Mouse (Mus musculus) neural tube, embryonic 13.5 days (tissue): ENCODE measurements at regions not wholly inside any gene's neighbourhood (a gene's known extent, or its start where the extent isn't known, plus 50 kb on each side); places are given as distances from the start of the nearest gene placed in this dataset.

Source experiments
- ATAC-seq: fragments of 200-750 bp; cut with Nextera tagmentation; 2 replicates; pipeline ENCODE4 v1.8.0; 2017; ENCODE audit warnings: low read depth, mild to moderate bottlenecking, moderate TSS enrichment, moderate library complexity
- H3K27ac ChIP-seq: fragments of 300-500 bp; sonication (generic); replicated peaks from 2 replicates; pipeline ENCODE4 v1.5.1; 2015; ENCODE audit warnings: moderate library complexity, mild to moderate bottlenecking, inconsistent platforms
- H3K27me3 ChIP-seq: fragments of 300-500 bp; sonication (generic); 2 replicates; pipeline ENCODE4 v1.6.1; 2015; ENCODE audit warnings: mild to moderate bottlenecking, inconsistent platforms
- H3K36me3 ChIP-seq: fragments of 300-500 bp; sonication (generic); 2 replicates; pipeline ENCODE4 v1.6.1; 2015; ENCODE audit warnings: mild to moderate bottlenecking, inconsistent platforms
- H3K4me1 ChIP-seq: fragments of 300-500 bp; sonication (generic); replicated peaks from 2 replicates; pipeline ENCODE4 v1.6.1; 2015; ENCODE audit warnings: inconsistent platforms
- H3K4me2 ChIP-seq: fragments of 300-500 bp; sonication (generic); 2 replicates; pipeline ENCODE4 v1.6.1; 2015; ENCODE audit warnings: inconsistent platforms, mild to moderate bottlenecking, moderate library complexity
- H3K4me3 ChIP-seq: fragments of 300-500 bp; sonication (generic); 2 replicates; pipeline ENCODE4 v1.5.1; 2015; ENCODE audit warnings: mild to moderate bottlenecking, inconsistent platforms
- H3K9ac ChIP-seq: fragments of 300-500 bp; sonication (generic); 2 replicates; pipeline ENCODE4 v1.6.1; 2015; ENCODE audit warnings: moderate library complexity, mild to moderate bottlenecking, inconsistent platforms
- H3K9me3 ChIP-seq: fragments of 300-500 bp; sonication (generic); 2 replicates; pipeline ENCODE4 v1.6.1; 2016; ENCODE audit warnings: inconsistent platforms
- WGBS: fragments of 180-500 bp; shearing (Covaris S2); methylation state at CpG from one replicate; pipeline ENCODE4 v1.1.7; 2015; 5-methylcytosine and 5-hydroxymethylcytosine counted together

DNA sequence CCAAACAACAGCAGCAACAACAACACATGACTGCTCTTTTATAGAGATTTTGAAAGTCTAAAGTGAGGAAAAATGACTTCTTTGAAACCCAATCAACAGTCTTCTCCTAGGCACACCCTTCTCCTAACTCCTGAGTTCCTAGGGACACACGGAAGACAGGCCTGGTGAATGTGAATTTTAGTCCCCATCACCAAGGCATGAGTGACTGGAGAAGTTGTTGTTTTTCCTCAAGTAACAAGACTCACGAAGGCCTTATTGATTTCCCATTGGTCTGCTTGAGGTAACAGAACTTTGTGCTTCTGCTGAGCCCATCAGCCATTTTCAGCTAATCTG lies 209.2 kb upstream of the Pfn2 start:
- no peak for ATAC-seq
- Histone ChIP-seq H3K9me3 (no peaks in the 10 kb centered on the region), H3K4me1 (no peaks in the 10 kb centered on the region), H3K4me3 (no peak overlapping the region), H3K4me2 (no peak overlapping the region), H3K36me3 (no peaks in the 10 kb centered on the region), H3K27ac (no peak overlapping the region), H3K9ac (no peak overlapping the region), H3K27me3 (no peaks in the 10 kb centered on the region; the same call in 1 of the 2 replicates)
- 88% methylated on average over 2 of the region's 2 CpGs for WGBS

DNA sequence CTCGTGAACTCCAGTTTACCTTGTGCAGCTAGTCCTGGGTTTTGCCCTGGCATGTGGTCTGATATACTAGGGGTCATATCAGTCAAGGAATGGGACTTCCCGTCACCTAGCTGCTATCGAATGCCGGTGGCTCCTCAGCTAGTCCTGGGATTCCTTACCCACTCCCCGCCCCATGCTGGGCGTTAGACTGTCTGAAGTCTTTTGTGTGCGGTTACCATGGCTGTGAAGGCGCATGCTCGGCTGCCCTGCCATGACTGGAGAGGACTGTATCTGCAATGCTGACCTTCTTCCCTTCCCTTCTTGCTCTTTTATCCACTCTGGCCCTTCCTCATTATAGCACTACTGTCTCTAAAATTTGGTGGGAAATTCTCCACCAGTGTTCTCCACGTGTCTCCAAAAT lies 210.3 kb upstream of the Pfn2 start:
- H3K27ac ChIP-seq = no peak overlapping the region
- no peak overlapping the region for H3K4me3 ChIP-seq
- H3K36me3 ChIP-seq = no peaks in the 10 kb centered on the region
- H3K27me3 ChIP-seq = no peaks in the 10 kb centered on the region; the same call in 1 of the 2 replicates
- 27% methylated on average over 10 of the region's 10 CpGs for WGBS
- no peak for ATAC-seq
- no peak overlapping the region for H3K9ac ChIP-seq
- 0 out of 2 replicates have a peak overlapping the region, but pooled peaks have one; percentile 11 for H3K4me2 ChIP-seq
- no peaks in the 10 kb centered on the region for H3K4me1 ChIP-seq
- no peaks in the 10 kb centered on the region for H3K9me3 ChIP-seq

DNA sequence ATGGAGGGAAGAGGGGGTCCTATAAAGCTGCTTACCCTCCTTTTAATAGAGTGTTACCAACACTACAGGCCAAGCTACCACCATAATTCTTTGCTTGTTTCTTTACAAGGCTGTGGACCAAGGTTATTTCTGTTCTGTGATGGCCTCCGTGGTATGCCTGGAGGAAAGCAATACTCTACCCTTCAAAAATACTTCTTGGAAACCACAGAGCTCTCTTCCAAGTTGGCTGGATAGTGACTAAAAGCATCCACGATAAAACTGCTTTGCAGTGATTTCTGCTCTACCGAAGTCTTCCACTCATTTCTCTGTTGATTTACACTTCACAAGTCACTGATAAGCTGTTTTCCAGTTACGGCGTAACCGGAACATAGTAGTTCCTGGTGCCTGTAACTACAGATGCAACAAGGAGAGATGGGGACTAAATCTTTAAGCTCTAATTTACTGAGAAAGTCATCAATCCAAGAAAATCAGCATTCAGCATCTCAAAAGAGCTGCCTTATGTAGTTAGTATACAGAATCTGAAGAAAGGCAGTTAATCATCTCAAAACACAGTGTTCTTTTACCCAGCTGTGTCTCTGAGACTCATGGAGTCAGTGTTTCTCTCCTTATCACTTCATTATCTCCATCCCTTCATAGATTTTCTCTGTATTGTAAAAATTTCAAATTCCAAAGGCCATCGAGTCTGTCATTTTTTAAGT lies 216.1 kb upstream of the Pfn2 start:
- Histone ChIP-seq H3K4me1 (no peaks in the 10 kb centered on the region), H3K36me3 (no peaks in the 10 kb centered on the region), H3K9ac (no peak overlapping the region), H3K9me3 (no peaks in the 10 kb centered on the region), H3K4me3 (no peak overlapping the region), H3K27ac (no peak overlapping the region), H3K27me3 (no peaks in the 10 kb centered on the region; the same call in 1 of the 2 replicates), H3K4me2 (no peak overlapping the region)
- 90% methylated on average over 7 of the region's 7 CpGs for WGBS
- no peak for ATAC-seq

DNA sequence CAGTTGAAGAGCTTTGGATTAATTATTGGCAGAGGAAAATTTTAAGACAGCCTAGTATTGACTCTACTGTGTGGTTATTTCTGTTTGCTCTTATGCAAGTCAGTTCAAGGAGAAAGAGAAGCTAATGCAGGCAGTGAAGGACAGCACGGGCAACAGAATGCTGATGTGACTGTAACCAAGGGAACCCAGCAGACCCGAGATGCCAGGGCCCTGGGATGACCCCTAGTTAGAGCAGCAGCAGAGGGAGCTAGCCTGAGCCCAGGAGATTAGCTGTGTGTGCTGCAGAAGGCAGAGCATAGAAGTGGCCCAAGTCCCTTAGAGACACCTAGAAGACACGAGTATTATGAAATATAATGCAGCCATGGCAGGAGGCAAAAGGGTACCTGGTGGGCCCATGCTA lies 223.7 kb upstream of the Pfn2 start:
- WGBS = 28% methylated on average over 3 of the region's 3 CpGs
- Histone ChIP-seq H3K9me3 (no peaks in the 10 kb centered on the region), H3K4me3 (no peak overlapping the region), H3K4me2 (no peak overlapping the region), H3K36me3 (no peaks in the 10 kb centered on the region), H3K27me3 (no peaks in the 10 kb centered on the region), H3K9ac (no peak overlapping the region), H3K27ac (no peak overlapping the region), H3K4me1 (no peaks in the 10 kb centered on the region)
- no peak for ATAC-seq

DNA sequence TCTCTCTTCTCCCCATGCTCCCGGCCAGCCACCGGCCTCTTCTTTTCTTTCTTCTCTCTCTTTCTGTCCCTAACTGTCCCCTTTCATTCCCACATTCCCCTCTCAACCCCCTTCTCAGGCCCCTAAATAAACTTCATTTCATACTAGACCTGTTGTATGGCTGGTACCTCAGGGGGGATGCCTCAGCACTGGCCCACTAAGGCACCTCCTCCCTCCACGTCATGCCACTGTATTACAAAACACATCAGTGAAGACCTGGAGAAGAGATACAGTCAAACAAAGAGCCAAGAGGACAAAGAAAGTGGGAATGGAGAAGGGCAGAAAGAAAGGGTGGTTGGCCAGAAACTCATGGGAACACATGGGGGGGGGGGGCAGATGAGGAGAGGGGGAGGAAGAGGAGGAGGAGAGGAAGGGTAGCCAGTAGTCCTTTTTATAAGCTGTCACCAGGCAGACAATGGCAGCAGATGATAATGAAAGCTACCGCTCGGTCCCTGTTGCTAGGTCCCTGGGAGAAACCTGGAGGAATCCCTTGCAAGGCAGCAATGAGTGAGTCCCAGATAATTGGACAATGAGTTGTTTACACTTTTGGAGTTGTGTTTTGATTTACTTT lies 224.5 kb upstream of the Pfn2 start:
- no peaks in the 10 kb centered on the region for H3K9me3 ChIP-seq
- H3K27ac ChIP-seq = no peak overlapping the region
- no peaks in the 10 kb centered on the region for H3K27me3 ChIP-seq
- no peaks in the 10 kb centered on the region for H3K4me1 ChIP-seq
- H3K9ac ChIP-seq = no peak overlapping the region
- no peaks in the 10 kb centered on the region for H3K36me3 ChIP-seq
- WGBS = 31% methylated on average over 5 of the region's 5 CpGs
- no peak for ATAC-seq
- H3K4me2 ChIP-seq = no peak overlapping the region
- no peak overlapping the region for H3K4me3 ChIP-seq

DNA sequence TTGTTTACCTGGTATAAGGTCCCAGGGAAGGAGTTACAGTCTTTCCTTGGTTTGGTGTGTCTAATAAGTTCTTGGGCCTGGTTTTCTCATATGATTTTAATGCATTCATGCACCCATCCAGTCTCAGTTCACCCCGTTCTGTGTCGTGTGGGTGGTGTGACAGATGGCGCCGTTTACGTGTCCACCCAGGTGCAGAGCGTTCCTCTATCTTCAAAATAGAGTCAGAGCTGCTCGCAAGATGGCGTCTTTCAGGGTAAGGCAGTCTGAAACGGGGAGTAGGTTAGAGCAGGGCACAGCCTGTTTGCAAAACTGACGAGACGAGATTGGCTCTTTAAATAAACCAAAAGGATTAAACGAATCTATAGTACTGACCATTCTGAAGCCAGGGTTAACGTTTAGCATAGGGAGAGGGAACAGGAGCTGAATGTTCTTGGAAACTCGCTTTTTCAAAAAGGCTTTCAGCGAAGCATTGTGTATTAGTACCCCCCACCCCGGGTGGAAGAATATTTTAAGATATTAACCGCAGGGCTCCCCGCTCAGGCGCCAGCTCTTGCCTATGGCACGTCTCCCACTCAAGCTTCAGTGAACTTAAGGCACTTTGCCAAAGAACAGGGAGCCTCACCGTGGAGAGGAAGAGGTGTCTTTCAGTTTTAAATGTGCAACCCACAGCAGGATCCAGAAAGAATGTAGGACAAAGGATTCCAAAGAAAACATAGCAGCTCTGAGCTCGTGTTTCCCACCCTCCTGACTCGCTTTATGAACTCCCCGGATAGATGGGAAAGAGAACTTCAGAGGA lies 241.7 kb upstream of the Pfn2 start:
- ATAC-seq = no peak
- Histone ChIP-seq H3K27me3 (no peaks in the 10 kb centered on the region), H3K9ac (no peak overlapping the region), H3K36me3 (no peaks in the 10 kb centered on the region), H3K27ac (no peak overlapping the region), H3K9me3 (no peaks in the 10 kb centered on the region), H3K4me3 (no peak overlapping the region), H3K4me1 (no peaks in the 10 kb centered on the region; the same call in 1 of the 2 replicates), H3K4me2 (no peak overlapping the region)
- 80% methylated on average over 24 of the region's 24 CpGs for WGBS

DNA sequence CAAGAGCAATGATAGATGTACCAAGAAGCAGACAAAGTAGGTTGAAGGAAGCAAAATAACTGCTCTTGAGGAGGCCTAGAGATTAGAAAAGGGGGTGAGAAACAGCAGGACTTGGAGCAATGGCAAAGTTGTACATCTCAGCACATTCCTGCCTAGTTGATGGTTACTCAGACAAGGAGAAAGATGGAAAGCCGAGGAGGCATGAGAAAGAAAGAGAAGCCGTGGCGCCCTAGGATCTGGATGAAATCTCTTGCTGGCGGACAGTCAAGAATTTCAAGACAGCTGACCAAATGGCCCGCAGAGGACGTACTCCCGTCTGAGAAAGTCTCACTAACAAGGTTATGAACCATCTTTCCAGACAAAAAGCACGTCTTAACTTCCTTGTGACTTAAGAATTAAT lies 242.5 kb upstream of the Pfn2 start:
- H3K4me2 ChIP-seq = no peak overlapping the region
- no peak for ATAC-seq
- no peak overlapping the region for H3K9ac ChIP-seq
- H3K4me1 ChIP-seq = no peaks in the 10 kb centered on the region; the same call in 1 of the 2 replicates
- H3K36me3 ChIP-seq = no peaks in the 10 kb centered on the region
- H3K9me3 ChIP-seq = no peaks in the 10 kb centered on the region
- no peak overlapping the region for H3K27ac ChIP-seq
- H3K4me3 ChIP-seq = no peak overlapping the region
- WGBS = 89% methylated on average over 8 of the region's 8 CpGs
- H3K27me3 ChIP-seq = no peaks in the 10 kb centered on the region

DNA sequence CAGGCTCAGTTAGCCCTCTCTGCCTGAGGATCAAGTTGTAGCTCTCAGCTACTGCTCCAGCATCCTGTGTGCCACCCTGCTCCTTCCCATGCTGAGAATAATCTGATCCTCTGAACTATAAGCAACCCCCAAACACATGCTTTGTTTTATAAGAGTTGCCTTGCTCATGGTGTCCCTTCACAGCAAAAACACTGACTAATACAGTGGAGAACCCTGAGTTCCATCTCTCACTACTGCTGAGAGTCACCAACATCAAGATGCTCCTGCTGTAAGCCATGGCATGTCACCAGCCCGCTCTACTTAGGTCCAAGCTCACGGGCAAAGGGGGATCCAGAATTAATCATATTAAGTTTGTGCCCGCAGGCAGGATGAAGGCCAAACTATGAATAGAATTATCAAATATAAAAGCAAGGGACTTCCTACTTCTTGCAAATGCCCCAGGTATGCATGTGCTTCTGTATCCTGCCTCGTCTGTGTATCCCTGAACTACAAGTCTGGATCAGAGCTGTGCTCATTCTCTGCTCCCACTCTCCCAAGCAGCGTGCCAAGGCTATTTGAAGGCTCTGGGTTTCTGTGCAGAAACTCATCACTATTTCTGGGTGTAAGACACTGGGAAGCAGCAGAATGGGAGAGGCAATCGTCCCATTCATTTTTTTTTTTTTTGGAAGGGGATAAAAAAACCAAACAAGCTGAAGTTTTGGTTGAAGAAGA lies 243.7 kb upstream of the Pfn2 start:
- WGBS = 92% methylated on average over 6 of the region's 6 CpGs
- no peak overlapping the region for H3K4me3 ChIP-seq
- no peak for ATAC-seq
- H3K4me1 ChIP-seq = no peaks in the 10 kb centered on the region; the same call in 1 of the 2 replicates
- no peak overlapping the region for H3K27ac ChIP-seq
- no peak overlapping the region for H3K9ac ChIP-seq
- no peak overlapping the region for H3K4me2 ChIP-seq
- no peaks in the 10 kb centered on the region for H3K27me3 ChIP-seq
- no peaks in the 10 kb centered on the region for H3K36me3 ChIP-seq
- H3K9me3 ChIP-seq = no peaks in the 10 kb centered on the region

DNA sequence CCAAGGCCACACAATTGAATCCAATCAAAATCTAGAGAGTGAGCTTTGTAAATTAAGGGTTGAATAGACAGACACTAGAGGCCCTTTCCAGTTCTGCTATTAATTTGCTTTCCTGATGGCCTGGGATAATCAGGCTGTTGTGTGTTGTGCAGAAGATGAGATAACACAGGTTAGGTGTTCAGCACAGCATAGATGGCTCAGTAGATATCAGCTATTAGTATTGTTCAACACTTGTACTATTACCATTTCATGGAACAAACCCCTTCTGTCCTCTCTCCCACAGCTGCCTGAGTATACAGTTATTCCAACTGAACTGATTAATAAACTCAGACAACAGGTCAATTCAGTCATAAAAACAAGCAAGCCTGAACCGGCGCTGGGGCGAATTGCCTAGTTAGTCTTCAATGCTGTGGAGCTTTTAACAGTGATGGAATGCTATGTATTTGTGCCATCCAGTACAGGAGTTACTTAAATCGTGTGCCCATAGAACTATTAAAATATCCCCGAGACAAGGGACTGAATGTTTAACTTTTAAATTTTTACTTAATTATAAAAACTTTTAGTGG lies 263.1 kb upstream of the Pfn2 start:
- Histone ChIP-seq H3K4me1 (peaks cover 7% of the 10 kb centered on the region), H3K36me3 (no peaks in the 10 kb centered on the region), H3K9ac (no peak overlapping the region), H3K4me2 (no peak overlapping the region), H3K27ac (no peak overlapping the region), H3K9me3 (no peaks in the 10 kb centered on the region), H3K4me3 (no peak overlapping the region), H3K27me3 (no peaks in the 10 kb centered on the region)
- no peak for ATAC-seq
- 72% methylated on average over 5 of the region's 5 CpGs for WGBS

DNA sequence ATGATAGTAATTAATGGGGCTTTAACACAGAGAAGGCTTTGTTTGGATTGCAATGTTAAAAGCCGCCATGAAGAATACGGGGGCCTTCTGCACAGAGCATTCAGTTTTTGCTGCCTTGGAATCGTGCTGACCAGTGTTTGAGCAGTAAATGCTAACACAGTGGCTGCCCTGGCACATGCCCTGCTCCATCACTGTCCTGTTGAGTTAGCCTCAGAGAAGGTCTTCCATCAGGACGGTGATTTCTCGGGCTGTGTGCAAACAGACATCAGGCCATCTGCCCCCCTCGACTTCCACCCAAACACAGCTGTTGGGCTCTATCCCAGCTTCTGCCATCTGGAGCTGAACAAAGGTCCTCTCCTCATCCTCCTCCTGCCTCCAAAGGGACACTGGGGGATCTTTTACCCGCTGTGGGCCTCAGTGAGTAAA lies 264.6 kb upstream of the Pfn2 start:
- Histone ChIP-seq H3K4me2 (no peak overlapping the region), H3K4me1 (peaks cover 7% of the 10 kb centered on the region), H3K27me3 (no peaks in the 10 kb centered on the region), H3K36me3 (no peaks in the 10 kb centered on the region), H3K27ac (no peak overlapping the region; the same call in 1 of the 2 replicates), H3K9me3 (no peaks in the 10 kb centered on the region), H3K9ac (no peak overlapping the region), H3K4me3 (no peak overlapping the region)
- ATAC-seq = peak; percentile 43; the same call in 1 of the 2 replicates
- 17% methylated on average over 7 of the region's 7 CpGs for WGBS

DNA sequence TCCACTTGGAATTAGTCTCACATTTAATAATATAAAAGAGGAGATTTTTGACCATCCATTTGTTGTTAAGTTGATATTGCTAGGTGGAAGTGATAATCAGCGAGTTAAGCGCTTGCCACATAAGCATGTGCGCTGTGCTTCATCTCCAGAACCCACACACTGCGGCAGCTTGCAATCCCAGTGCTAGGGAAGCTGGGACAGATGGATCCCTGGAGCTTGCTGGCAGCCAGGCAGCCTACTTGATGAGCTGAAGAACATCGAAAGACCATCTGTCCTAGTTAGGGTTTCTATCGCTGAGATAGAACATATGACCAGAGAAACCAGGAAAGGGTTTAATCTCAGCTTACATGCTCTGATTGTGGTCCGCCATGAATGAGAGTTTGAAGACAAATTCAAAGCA lies 266.1 kb upstream of the Pfn2 start:
- 96% methylated on average over 7 of the region's 7 CpGs for WGBS
- H3K9me3 ChIP-seq = no peaks in the 10 kb centered on the region
- no peak overlapping the region for H3K27ac ChIP-seq
- H3K4me1 ChIP-seq = peaks cover 7% of the 10 kb centered on the region
- H3K36me3 ChIP-seq = no peaks in the 10 kb centered on the region
- H3K9ac ChIP-seq = no peak overlapping the region
- no peak overlapping the region for H3K4me3 ChIP-seq
- H3K27me3 ChIP-seq = no peaks in the 10 kb centered on the region
- no peak for ATAC-seq
- H3K4me2 ChIP-seq = no peak overlapping the region

DNA sequence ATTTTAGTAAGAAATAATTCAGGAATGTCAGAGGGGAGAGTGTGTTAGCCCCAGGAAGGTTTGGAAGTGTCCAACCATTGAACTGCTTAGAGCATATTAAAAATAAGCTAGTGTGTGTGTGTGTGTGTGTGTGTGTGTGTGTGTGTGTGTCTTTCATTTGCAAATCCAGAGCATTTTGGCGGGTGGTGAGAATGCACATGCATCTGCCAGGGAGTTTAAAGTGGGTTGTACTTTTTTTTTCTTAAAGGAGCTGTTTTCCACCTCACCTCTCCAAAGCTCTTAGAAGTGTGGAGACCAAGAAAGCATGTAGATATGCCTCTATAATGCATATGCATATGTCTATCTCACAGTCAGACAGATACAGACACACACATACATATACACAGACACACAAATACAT lies 267.6 kb upstream of the Pfn2 start:
- WGBS = 57% methylated on average over 1 of the region's 1 CpGs
- no peak overlapping the region for H3K4me3 ChIP-seq

More for the DNA sequence above, 267.6 kb upstream of the Pfn2 start:
- Histone ChIP-seq H3K27me3 (no peaks in the 10 kb centered on the region), H3K4me1 (peaks cover 7% of the 10 kb centered on the region), H3K4me2 (no peak overlapping the region), H3K9ac (no peak overlapping the region), H3K27ac (no peak overlapping the region), H3K36me3 (no peaks in the 10 kb centered on the region), H3K9me3 (no peaks in the 10 kb centered on the region)
- no peak for ATAC-seq
